Mouse (Mus musculus) urinary bladder, postnatal 25 days (tissue): ENCODE measurements around the gene Idh3a.

ENCODE experiments used
- DNase-seq: peaks from one replicate; pipeline ENCODE4 v3.0.0; 2022; ENCODE audit warnings: low spot score

The Idh3a gene

DNA sequence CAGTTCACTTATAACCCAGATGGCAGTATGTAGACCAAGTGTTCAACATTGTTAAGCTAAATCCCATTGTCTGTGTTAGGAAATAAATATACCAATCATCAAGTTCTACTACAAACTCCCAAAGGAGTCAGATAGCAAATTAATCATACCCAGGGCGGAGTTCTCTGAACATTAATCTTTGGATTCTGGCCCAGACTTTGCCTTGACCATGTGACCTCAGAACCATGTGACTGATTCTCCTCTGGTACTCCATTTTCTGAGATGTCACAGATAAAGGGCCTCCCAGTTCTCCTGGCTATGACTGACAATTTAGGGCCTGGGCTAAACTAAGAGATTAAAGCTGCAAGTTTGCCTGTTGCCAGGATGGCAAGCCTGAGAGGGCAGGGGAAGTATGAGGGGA, 63.2 kb downstream of the Idh3a start:
- no peak for DNase-seq

DNA sequence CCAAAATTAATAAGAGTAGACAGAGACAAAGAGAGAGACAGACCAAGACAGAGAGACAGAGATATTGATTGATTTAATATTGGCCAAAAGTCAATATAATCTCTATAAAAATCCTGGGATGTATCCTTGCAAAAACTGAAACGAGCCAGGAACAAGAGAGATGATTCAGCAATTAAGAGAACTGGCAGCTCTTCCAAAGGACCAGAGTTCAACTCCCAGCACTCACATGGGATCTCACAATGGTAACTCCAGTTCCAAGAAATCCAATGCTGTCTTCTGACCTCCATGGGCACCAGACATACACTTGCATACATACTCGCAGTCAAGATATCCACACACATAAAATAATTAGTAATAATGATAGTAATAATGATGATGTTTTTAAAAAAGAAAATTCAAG, 66.6 kb downstream of the Idh3a start:
- no peak for DNase-seq
